Mouse (Mus musculus) lung, adult 18-20 months (tissue): ENCODE results near the gene Zfp36l2.
A peak's percentile ranks its signal among the peaks of the same experiment; 100 is the strongest.
"Not testable (repeated sequence)": the region's sequence is repeated elsewhere in the genome, so short reads cannot be mapped to it uniquely, and the experiment has no call there.

ENCODE experiments used
- DNase-seq, 2 experiments: peaks; one replicate each; pipeline ENCODE4 v3.0.0; 2022; ENCODE audit warnings: mixed read lengths in 2 of 2

Zfp36l2 gene

DNA sequence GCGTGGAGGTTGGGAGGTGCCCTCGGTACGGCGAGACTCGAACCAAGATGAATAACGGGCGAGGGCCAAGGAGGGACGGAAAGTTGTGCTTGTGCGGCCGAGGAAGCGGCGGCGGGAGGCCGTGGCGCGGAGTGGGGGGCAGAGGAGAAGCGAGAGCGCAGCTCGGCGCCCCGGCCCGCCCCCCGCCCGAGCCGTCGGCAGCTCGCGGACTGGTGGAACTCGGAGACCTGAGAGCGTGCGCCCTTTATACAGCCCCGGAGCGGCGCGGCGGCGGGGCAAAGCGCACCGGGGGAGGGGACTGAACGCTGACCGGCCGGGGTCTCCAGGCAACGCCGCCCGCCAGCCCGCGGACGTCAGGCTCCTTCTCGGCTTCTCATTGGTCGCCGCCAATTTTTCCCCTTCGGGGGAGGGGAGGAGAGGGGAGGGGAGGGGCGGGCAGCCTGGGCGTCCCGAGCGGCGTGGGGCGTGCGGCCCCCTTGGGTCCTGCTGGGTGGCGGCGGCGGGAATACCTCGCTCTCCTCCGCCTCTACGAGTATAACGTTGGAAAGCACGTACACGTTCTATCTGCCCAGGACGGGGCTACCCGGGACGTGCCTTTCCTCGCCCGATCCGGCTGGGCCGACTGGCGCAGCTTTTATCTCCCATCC, at the start of gene Zfp36l2:
TSS of gene Zfp36l2 (minus strand) at position 221 of the 647 bp plus-strand sequence.
- DNase-seq, result peak; percentile 96 to 97

DNA sequence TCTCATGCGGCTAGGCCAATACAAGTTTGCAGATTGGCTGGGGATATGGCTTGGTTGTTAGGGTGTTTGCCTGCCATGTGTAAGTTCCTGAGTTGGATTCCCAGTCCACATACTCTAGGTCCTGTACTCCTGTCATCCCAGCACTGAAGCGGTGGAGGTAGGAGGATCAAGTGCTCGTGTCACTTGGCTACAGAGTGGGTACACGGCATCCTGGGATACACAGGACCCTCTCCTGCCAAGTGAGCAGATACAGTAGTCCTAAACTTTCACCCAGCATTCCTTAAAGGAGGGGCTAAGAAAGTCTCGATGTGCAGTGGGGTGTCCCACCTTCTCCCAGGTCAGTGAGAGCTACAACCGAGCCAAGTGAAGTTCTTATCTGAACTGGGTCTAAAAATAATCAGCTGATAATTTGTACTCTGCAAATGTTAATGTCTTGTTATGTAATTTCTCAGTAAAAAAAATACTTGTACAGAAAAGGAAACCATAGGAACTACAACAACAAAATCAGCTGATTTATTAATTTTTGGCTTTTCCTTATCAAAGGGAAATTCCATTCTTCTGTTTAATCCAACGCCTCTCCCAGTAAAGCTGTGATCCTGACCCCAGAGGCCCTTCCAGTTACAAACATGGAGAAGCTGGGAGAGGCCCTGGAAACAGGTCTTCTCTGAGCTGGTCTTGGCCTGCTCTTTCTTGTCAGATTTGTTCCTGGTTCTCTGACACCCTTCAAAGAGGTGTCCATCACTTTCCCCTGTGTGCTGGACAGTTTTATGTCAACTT, 49.2 kb upstream of the Zfp36l2 start:
- peak; percentile 27 to 32 for DNase-seq

DNA sequence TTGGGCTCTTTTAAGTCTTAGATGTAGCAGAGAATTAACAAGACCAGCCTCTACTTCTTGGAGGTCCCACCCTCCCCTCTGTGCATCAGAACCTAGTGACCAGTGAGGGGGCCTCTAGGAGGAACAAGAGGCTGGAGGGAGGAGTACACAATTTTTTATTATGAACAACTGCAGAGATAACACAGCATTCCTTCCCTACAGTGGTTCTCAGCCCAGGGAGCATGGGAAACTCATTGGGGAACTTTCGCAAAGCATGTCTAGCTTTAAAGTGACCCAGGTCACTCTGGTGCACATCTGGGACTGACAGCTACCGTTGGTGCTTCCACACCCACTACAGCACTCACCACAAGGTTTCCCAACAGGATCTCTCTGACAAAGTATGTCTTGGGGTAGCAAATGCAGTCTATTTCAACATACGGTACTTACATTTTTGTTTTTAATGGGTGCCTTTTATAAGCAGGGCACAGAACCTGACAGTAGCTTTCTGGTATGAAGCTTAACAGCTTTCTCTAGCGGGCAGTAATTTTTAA, 47.7 kb upstream of the Zfp36l2 start:
- DNase-seq, result no peak

DNA sequence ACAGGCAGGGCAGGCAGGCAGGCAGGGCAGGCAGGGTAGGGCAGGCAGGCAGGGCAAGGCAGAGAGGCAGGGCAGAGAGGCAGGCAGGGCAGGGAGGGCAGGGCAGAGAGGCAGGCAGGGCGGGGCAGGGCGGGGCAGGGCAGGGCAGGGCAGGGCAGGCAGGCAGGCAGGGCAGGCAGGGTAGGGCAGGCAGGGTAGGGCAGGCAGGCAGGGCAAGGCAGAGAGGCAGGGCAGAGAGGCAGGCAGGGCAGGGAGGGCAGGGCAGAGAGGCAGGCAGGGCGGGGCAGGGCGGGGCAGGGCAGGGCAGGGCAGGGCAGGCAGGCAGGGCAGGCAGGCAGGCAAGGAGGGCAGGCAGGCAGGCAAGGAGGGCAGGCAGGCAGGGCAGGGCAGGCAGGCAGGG, 47.0 kb upstream of the Zfp36l2 start:
- not testable (repeated sequence) for DNase-seq

DNA sequence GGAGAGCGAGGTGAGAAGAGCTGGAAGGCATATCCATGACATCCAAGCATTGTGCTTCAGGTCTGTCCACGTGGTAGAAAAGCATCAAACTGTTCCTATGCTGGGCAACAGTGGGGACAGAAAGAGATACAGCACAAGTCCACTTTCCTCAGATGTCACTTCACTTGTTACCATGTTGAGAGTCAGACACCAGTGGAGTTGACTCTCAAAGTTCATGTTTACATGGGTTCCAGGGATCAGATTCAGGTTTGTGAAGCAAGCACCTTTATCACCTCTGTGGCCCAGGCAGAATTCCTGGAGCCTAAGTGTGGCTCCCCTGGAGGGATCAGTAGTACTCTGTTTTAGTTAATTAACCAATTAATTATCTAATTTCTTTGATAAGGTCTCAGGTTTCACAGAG, 46.0 kb upstream of the Zfp36l2 start:
- no peak for DNase-seq

DNA sequence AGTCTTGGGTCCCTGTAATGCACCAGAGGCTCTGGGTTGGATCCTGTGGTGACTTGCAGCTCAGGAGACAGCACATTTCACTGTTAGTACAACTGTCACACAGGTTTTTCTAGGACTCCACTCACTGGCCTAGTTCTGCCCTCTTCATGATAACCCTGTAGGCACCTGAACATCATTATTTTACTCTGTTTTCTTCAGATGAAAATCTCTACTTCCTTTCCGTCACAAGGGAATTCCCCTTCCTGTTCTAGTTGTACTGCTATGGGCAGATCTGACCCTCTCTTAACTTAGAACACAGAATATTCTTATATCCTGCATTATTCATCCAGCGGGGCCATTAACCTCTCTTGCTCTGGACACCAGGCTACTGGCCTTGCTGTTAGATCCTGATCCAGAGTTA, 43.6 kb upstream of the Zfp36l2 start:
- DNase-seq, result no peak

DNA sequence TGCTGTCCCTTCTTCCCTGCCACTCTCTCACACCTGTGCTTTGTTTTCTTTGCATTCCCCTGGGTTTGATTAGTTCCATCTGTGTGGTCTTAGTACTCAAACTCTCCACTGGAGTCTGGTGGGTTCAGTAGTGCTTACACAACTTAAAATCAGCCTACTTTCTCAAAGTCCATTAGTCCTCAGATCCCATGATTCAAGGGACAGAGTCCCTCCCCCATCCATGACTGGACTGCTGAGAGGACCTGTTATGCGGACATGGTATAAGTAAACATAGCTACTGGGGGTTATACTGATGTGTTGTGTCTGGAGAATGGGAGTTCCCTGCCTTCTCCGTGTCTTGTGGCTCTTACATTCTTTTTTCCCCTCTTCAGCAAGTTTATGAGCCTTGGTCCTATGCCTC, 40.5 kb upstream of the Zfp36l2 start:
- DNase-seq, result no peak

DNA sequence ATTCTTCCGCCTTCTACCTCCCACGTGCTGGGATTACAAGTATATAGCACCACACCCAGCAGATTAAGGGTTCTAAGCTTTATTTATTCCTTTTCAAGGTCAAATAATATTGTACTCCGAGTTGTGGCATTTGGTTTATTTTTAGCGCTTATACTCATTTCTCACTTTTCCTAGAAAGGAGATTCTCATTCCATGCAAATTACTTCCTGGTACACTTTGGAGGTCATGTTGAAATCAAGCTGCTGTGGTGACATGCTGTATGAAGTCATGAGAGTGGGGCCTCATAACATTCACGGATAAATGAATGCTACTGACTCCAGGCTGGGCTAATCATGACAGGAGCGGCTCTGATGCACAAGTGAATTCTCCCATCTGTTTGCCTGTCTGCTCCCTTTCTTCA, 38.9 kb upstream of the Zfp36l2 start:
- no peak for DNase-seq

DNA sequence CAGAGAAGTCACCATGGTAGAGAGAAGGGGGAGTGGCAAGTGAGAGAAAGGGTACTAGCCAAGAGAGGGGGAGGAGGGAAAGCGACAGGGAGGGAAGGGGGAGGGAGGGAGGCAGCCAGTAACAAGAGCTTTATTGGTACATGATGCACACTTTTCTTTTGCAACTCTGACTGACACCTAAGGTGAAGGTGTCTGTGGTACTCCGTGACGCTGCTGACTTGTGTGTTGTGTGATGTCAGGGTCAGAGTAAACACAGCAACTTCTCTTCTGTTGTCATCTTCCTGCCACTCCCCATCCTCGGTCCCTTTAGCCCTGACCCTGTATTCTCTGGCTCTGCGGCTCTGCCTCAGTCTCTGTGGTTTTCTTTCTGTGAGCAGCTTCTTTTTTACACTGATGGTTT, 38.5 kb upstream of the Zfp36l2 start:
- no peak for DNase-seq

DNA sequence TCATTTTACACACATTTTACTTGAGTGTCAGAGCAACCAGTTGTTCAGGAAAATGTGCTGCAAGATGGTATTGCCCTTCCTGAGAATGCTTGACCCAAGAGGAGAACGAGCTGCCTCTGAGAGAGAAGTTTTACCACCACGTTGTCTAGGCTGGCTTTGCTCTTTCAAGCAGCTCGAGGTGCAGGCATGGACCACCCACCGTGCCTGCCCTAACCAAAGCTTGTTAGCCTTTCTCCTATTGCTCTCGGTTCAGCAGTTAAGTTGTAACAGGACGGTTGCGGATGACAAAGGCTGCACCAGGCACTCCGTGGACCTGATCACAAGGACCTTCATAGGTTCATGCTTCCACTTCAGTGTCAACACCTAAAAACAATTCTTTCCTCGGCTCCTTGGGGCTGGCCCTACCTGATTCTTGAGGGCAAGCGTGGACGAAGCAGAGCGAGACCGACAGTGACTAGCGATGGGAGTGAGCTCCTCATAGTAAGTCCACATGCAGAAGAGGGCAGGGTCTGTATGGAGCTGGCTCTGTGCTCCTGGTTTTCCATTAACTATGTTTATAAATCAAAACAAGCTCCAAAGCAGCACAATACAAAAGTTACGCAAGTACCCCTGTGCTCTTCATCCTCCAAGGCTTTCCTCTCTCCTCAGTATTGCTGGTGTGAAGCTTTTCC, 36.6 kb upstream of the Zfp36l2 start:
- no peak for DNase-seq

DNA sequence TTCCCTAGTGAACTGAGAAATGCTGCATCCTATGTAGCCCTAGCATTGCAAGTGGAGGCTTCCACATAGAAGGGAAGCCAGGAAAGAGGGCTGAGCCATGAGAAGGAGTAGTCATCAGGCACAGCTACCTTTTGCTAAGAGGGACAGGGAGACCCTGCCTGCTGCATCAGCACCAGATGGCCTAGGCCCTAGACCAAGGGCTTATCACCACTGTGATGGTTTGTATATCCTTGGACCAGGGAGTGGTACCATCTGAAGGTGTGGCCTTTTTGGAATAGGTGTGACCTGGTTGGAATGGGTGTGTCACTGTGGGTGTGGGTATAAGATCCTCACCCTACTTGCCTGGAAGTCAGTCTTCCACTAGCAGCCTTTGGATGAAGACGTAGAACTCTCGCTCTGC, 31.1 kb upstream of the Zfp36l2 start:
- not testable (repeated sequence) for DNase-seq

DNA sequence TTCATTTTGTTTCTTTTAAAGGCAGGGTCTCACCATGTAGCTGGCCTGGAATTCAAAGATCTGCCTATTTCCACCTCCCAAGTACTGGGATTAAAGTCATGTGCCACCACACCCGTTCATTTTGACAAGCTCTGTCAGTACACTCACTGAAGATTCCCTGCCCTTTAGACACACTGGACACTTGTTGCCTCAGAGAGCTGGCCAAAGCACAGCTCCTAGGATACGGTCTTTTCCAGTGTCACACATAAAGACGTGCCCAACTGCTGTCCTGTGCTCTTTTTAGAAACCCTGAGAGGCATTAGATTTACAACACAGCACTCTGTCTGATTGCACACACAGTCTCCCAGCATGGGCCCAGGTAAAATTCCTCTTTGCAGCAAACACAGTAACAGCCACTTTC, 29.9 kb upstream of the Zfp36l2 start:
- DNase-seq, result no peak

DNA sequence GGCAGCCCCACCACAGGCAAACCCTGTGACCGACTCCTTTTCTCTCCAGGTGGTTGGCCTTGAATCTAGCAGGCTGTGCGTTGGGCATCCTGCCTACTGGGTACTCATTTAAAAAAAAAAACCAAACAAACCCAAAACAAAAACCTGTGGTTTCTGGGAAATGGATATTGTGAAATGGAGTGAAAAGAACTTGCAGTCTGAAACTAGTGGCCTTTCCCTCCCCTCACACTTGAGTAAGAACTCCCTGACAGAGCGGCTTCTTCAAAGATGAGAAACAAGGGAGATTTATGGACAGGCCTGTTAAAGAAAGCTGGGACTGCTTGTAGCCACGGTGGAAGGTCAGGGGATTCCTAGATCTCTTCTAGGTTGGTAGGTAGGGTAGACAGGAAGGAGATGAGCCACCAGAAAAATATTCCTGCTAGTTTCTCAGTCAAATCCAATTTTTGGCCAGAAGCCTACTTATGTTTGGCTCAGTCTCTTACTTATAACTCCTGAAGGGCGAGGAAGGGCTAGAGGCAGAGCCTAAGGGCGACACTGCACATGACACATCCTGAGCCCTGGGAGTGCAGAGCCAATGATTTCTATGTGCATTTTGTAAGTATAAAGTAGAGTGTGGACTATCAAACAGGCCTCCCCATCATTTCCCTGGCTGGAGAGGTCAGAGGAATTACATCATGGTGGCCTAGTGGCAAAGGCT, 27.7 kb upstream of the Zfp36l2 start:
- peak; percentile 26 to 33 for DNase-seq

DNA sequence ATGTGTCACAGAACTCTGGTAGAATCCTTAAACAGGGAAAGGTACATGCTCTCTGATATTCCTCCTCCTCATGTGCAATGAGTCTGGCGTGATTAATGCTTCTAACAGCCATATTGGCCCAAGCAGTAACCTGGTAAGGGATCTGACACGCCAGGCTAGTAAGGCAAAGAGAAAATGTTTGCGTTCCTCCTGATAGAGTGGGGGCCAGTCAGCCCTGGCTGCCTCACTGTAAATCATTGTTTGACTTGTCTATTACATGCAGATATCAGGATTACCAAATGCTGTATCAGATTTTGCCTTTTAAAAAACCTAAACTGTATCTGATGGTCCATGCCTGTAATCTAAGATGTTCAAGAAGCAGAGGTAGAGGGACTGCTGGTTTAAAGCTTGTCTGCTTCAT, 25.7 kb upstream of the Zfp36l2 start:
- DNase-seq, result no peak

DNA sequence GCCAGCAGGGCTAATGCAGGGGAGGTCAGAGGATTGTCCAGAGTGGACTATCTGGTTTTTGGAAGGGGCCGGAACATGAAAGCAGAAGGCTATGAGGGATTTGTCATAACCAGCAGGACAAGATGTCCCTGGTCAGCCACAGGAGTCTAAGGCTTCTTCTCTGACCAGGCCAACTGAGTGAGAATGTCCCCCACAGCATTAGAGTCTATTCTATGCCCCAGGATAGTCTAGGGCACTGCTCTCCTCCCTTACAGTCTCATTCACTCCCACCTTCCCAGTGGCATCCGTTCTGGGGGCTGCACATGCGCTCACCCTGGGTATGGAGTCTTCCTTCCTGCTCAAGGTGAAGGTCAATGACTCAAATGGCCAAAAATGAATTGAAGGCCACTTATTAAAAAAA, 19.9 kb upstream of the Zfp36l2 start:
- no peak for DNase-seq

DNA sequence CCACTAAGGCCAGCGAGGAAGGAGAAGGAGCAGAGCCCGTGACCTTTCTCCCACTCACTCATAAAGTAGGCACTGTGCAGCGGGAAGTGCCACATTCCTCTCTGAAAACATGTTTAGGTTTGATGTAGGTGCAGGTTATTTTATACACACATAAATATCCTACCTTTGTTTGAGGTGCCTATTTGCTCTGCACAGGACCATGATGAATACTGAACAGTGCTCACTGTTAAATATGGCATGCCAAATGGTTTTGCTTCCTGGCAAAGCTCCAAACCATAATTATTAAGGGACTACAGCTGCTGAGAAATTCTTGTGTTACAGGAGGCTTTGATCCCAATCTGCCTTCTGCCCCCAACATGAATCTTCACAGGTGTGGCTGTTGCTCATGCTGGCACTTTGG, 18.5 kb upstream of the Zfp36l2 start:
- no peak for DNase-seq

DNA sequence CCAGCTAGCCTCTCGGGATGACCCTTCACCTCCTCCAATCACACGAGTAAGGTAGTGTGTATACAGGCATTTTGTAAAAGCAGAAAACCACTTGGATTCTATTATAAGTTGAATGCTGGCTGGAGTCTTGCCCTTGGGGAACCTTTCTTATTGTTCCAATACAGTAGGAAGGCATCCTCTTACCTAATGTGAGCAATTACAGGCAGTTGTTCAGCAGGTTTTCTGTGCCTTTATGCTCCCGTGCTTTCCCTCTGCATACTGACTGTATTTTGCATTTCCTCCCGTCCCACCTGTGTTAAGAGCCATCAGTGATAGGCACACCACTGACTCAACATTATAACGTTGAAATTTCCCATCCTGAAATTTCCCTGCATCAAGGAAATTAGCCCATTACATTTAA, 17.2 kb upstream of the Zfp36l2 start:
- no peak for DNase-seq

DNA sequence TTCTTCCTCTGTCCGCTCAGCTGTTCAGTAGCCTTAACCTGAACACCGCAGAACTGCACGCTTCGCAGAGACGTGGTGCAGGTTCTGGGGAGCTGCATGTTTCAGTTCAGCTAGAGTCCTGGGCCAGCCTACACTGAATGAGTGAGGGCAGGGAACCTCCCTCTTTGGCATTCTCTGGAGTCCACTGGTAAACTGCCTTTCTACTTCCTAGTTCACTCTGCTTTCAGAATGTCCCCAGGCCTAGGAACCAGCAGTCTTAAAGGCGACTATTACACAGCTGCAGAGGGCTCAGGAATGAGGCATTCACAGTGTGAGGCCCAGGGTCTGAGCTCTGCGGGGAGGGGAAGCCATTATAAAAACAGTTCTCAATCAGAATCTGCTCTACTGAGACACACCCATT, 15.6 kb upstream of the Zfp36l2 start:
- DNase-seq, result no peak

DNA sequence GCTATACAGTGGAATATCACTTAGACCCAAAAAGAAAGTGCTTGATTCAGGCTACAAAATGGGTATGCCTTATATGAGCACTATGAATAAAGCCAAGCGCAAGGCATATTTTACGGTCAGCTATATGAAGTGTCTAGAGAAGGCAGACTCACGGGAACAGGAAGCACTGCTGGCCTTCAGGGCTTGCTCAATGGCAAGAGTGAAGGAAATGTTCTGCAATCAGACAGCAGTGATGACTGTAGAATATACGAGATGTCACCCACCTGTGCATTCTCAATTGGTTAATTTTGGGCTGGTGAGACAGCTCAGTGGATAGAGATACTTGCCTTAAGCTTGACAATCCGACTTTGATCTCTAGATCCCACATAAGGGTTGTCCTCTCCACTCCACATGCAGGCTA, 13.4 kb upstream of the Zfp36l2 start:
- no peak for DNase-seq

DNA sequence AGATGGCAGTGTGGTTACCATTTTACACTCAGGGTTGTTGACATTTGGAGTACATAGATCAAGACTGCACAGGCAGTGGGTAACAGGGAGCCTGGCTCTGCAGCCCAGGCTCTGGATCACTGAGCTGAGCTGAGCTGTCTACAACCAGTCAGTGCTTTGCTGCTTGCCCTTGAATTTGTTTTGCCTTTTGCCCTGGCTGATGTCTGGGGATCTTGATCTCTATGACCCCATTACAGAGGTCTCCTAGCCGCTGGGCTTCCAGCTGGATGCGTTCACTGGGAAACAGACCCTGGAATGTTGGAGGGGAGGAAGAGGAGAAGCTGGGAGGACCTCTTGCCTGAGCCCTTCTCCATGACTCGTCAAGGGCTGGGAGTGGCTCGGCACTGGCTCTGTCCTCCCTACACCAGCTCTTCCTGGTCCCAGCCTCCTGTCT, 10.2 kb upstream of the Zfp36l2 start:
- DNase-seq, result peak in 1 of 2 experiments; percentile 14

DNA sequence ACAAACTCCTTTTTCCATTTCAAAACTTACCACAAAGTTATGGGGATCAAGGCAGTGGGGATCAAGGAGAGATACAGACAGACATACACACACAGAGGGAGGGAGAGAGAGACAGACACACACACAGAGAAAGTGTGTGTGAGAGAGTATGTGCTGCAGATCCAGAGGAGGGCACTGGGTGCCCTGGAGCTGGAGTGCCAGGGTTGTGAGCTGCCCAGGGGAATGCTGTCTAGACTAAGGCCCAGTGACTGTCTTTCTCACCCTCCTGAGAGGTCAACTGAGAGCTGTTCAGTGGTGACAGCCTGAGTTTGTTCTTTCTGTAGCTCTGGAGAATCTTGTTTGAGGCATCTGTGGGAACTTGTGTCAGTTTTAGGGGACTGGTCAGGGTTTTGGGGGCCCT, 8.6 kb upstream of the Zfp36l2 start:
- no peak for DNase-seq

DNA sequence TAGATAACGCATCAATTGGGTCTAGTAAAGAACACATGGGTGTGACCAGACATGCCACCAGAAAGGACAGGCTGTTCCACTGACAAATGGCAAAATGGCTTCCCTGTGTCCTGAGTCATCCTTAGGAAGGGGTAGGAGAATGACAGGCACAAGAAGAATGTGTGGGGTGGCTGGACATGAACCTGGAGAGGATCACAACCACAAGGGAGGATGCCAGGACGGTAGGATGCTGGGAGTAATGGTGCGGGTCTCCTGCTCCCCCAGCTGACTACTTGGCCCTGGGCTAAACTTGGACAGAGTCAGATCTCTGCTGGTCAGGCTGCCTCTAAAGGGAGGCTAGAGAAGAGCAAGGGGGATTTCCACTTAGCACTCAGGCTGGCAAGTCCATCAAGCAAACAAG, 8.1 kb upstream of the Zfp36l2 start:
- DNase-seq, result no peak

DNA sequence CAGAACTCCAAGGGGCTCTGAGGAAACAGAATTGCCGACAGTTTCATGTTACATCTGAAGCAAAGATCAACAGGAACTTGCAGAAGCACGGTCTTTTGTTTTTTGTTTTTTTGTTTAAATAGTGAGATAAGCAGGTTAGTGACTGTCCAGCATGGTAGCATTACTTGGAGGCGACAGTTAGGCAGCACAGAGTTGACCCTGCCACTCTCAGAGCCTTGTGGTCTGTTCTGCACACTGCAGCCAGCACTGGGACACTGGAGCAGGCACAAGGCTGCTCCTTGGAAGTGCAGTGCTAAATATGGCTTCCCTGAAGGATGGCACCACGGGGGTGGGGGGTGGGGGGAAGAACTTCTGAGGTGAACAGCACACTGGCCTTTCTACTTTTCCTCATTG, 7.3 kb upstream of the Zfp36l2 start:
- DNase-seq, result peak in 1 of 2 experiments; percentile 2
